Mouse (Mus musculus) forebrain, embryonic 10.5 days (tissue): Measurements from ENCODE around the gene Glipr1l2. TPM values are rescaled to one million over a fixed set of nuclear protein-coding genes. Genes with fewer than 3 reads are reported as not detected.

Source experiments
- DNase-seq: peaks from one replicate; pipeline ENCODE4 v3.0.0-alpha.2; 2017; ENCODE audit warnings: low spot score; ENCODE audit errors: extremely low spot score
- H3K27ac ChIP-seq: fragments of 300-500 bp; sonication (generic); 2 replicates; pipeline ENCODE4 v1.5.1; 2016; ENCODE audit warnings: mild to moderate bottlenecking
- H3K27me3 ChIP-seq: fragments of 300-500 bp; sonication (generic); 2 replicates; pipeline ENCODE4 v1.6.1; 2016; ENCODE audit warnings: mild to moderate bottlenecking; ENCODE audit not compliant: poor library complexity, severe bottlenecking
- H3K36me3 ChIP-seq: fragments of 300-500 bp; sonication (generic); replicated peaks from 2 replicates; pipeline ENCODE4 v1.6.1; 2016; ENCODE audit warnings: mild to moderate bottlenecking, moderate library complexity
- H3K4me1 ChIP-seq: fragments of 300-500 bp; sonication (generic); 2 replicates; pipeline ENCODE4 v1.6.1; 2016
- H3K4me3 ChIP-seq: fragments of 300-500 bp; sonication (generic); 2 replicates; pipeline ENCODE4 v1.5.1; 2016; ENCODE audit warnings: mild to moderate bottlenecking, moderate library complexity
- H3K9me3 ChIP-seq: fragments of 300-500 bp; sonication (generic); 2 replicates; pipeline ENCODE4 v1.6.1; 2016; ENCODE audit warnings: mild to moderate bottlenecking, moderate library complexity
- WGBS: fragments of 180-500 bp; shearing (Covaris S2); methylation state at CpG from one replicate; pipeline ENCODE4 v1.1.7; 2016; 5-methylcytosine and 5-hydroxymethylcytosine counted together
- polyA plus RNA-seq: library from polyadenylated mRNA; unstranded; fragments of >200 nt; fragmentation: Nextera tagmentation; extraction: Ambion mirVana; gene quantifications from 2 replicates; pipeline ENCODE4 v1.2.1, GENCODE M21; 2016

Glipr1l2 gene
- polyA plus RNA-seq, 1 experiment from 2014 or later: not detected

DNA sequence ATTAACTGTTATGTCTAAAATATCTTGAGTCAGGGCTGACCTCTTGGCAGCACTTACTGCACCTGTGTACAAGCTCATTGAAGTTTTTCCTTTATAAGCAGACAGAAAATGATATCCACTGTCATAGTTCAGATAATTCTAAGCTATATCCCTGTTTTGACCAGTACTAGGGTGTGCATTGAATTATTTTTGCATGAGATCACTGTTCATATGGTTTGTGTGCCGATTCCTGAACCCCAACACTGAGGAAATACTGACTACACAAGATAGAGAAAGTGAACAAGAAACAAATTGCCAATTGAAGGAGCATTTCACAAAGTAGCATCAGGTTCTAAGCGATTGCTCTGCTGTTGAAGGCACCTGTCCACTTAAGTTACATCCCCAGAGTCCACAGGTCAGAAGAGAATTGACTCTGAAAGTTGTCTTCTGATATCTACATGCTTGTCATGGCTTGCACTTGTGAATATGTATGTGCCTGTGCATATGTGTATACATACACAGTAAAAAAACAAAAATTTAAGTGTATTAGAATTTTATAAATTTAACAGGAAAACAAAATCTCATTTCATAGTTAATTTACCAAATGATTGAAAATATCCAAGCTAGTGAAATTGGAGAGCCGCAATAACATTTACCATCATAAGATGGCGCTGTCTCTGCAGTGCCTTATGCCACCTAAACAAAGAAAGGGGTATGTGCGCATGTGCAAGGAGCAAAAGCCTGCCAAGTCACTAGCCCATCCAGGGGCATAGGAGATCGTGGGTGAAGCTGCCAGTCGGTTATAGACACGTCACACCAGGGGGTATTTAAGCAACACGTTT is 55.1 kb downstream of the Glipr1l2 start:
- no peaks in the 10 kb centered on the region for H3K36me3 ChIP-seq
- peak overlapping the region; percentile 42 for H3K4me3 ChIP-seq
- H3K27ac ChIP-seq: peak overlapping the region; percentile 51; the same call in 1 of the 2 replicates
- WGBS: 20% methylated on average over 9 of the region's 9 CpGs
- H3K9me3 ChIP-seq: no peaks in the 10 kb centered on the region
- no peaks in the 10 kb centered on the region for H3K4me1 ChIP-seq
- peak; percentile 62 for DNase-seq
- no peaks in the 10 kb centered on the region for H3K27me3 ChIP-seq

DNA sequence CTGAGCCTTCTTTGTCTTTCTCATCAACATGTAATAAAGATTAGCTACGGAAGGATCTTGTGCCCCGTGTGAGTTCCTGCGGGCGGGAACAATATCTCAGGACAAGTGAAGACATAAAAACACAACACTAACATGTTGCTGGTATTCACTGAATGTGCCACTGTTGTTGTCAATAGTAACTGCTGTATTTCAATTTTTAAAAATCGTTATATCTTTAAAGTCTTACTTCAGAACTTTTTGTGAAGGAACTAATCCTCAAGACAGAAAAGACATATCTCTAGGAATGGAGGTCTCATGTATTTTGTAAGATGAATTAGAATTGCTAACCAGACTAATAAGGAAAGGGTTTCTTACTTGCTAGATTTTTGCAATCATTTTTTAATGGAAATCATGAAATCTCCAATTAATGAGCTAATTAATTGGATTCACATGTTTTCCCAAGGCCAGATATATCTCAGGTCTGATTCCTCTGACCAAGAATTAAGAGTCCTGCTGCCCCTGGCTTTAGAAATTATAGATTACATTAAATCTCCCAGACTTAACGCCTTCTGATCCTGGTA is 55.8 kb downstream of the Glipr1l2 start:
- H3K27me3 ChIP-seq: no peaks in the 10 kb centered on the region
- 48% methylated on average over 6 of the region's 6 CpGs for WGBS

DNA sequence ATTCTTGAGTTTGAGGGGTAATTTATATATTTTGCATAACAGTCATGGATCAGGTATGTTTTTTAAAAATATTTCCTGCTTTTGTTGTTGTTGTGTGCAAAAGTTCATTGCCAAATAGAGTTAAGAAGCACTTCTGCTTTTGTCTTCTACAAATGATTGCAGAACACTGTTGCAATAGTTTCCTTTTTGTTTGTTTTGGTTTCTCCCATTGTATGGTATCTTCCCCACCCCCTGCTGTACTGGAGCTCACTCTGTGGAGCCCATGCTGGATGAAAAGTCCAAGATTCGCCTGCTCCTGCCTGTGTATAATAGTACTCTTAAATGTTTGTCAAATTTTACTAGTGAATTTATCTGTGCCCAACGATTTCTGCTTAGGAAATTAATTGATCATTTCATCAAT is 56.7 kb downstream of the Glipr1l2 start:
- no peak overlapping the region for H3K27ac ChIP-seq
- H3K9me3 ChIP-seq: no peaks in the 10 kb centered on the region
- no peaks in the 10 kb centered on the region for H3K27me3 ChIP-seq
- no peak for DNase-seq
- no peak overlapping the region for H3K4me3 ChIP-seq
- whole genome bisulfite sequencing: 67% methylated on average over 2 of the region's 2 CpGs
- H3K4me1 ChIP-seq: no peaks in the 10 kb centered on the region
- H3K36me3 ChIP-seq: no peaks in the 10 kb centered on the region

More for the DNA sequence above, 55.8 kb downstream of the Glipr1l2 start:
- Histone ChIP-seq H3K27ac (peak overlapping the region; percentile 51; the same call in 1 of the 2 replicates), H3K9me3 (no peaks in the 10 kb centered on the region), H3K36me3 (no peaks in the 10 kb centered on the region), H3K4me3 (peak overlapping the region; percentile 42), H3K4me1 (no peaks in the 10 kb centered on the region)
- no peak for DNase-seq

Other genes with a start within 250 kb of the Glipr1l2 start
- 60.4 and 64.8 TPM in 2 replicates for gene Krr1, start 110.7 kb upstream of the Glipr1l2 start, polyA plus RNA-seq
- gene Glipr1, start 80.7 kb upstream of the Glipr1l2 start, polyA plus RNA-seq: 0.82 and 1.0 TPM in 2 replicates
- gene Glipr1l1, start 23.2 kb upstream of the Glipr1l2 start, polyA plus RNA-seq: not detected in 2 replicates
- gene Glipr1l3, start 77.0 kb downstream of the Glipr1l2 start, polyA plus RNA-seq: not detected in 2 replicates
- gene Caps2, start 80.3 kb downstream of the Glipr1l2 start, polyA plus RNA-seq: 0.38 and 0.43 TPM in 2 replicates
- 0.30 and 0.32 TPM in 2 replicates for gene Kcnc2, start 187.8 kb downstream of the Glipr1l2 start, polyA plus RNA-seq